Mouse (Mus musculus): ENCODE results near the gene Olfr985.

DNA sequence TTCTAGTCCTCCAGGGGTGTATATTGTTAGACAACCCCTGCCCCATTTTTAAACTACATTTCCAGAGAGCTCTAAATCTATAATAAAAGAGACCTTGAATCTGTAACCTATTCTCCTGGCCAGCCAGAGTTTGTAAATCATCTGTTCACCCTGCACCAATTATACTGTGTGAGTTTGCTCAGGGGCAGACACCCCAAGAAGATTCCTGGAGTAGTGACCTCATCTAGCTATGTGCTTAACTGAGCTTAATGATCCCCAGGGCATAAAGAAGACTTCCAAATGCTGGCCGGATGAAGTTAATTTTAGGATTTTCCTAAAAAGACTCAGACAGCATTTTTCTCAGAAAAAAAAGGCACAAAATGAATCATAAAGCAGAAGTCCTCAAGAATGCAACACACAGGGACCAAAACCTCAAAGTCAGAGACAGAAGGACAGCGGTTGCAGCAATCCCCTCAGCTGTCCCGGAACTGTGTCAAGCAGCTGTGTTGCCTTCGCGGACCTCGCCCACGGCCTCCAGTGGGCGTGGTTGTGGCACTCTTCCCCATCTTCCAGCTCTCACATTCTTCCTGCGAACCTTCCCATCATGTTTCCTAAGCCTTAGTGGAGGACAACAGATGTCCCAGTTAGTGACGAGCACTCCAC is 13.2 kb downstream of the Olfr985 start:
- TF ChIP-seq CTCF (IDR thresholded peaks at IDR 0.05; ENCODE audit: extremely low read depth, insufficient read depth, insufficient read length, insufficient replicate concordance) (no peak), POLR2A (IDR thresholded peaks at IDR 0.05; ENCODE audit: low read depth, low read length) (no peak)
